ENCODE assay signal across 27 mouse cellular contexts in the genomic region with DNA sequence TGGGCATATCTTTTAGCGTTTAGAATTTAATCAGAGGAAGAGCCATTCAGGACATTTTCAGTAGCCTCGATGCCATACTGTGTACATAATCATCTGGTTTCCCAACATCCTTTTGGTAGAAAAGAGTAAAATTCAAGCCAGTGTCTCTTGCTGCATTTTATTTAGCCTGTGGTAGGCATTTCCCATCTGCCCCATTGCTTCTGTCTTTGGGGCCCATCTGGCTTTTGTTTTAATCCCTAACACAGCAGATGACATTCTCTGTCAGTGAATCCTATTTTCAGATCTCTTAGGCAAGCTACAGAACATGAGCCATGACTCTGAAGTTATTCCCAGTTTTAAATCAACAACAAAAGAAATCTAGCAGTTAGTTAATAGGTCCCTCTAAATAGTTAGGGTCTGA. TPM values are rescaled to one million over a fixed set of nuclear protein-coding genes. Genes with fewer than 3 reads are reported as not detected.
DNase-seq lines count a peak whose midpoint lies in the region; TF ChIP-seq lines count a peak whose summit lies in the region.
"Had no signal": no experiment of that assay in that cellular context is flagged by ENCODE, and none has a peak within 500 bp of the region (broad histone marks: within the 10 kb centered on the region; RNA-seq: fewer than 3 reads in every experiment).

No protein-coding gene starts in this region.

- no peak overlapping the region for H3K4me3 ChIP-seq in layer of hippocampus, adult 2 months
- H3K4me3 ChIP-seq: hindbrain, embryonic 10.5 days; intestine, embryonic 15.5 days; limb, embryonic 13.5 days; liver, embryonic 12.5 days; midbrain, embryonic 12.5 days had no signal

- intact Hi-C loops in left cerebral cortex, postnatal 4 days (cut with DNase I), result no loop called here
- intact Hi-C loops in heart, postnatal 36 days (cut with DNase I), result no loop called here

- TF ChIP-seq CTCF in layer of hippocampus, adult 2 months (conservative IDR thresholded peaks at IDR 0.05), result no peak

- peak; percentile 34 for DNase-seq in left cerebral cortex, adult 11 months (ENCODE audit: low spot score)
- no peak for DNase-seq in left cerebral cortex, postnatal 4 days
- peak; percentile 74 to 84 for DNase-seq in layer of hippocampus, adult 2 months (ENCODE audit: low spot score in 2 of 2)
- peak; percentile 15 to 84 for DNase-seq in layer of hippocampus, postnatal 14 days (ENCODE audit: low spot score in 2 of 2)
- peak; percentile 72 for DNase-seq in telencephalon, adult 2 months (ENCODE audit: low read depth, low spot score)
- no peak for DNase-seq in urinary bladder, postnatal 36 days (ENCODE audit: low spot score in 2 of 2)
- DNase-seq in heart, postnatal 36 days, result no peak
- DNase-seq: adrenal gland, adult 8-10 months; cerebellum, adult 2 months; gastrocnemius, postnatal 10 days; heart, adult 11 months; kidney, adult 9 months; kidney, postnatal 25 days; lung, adult 18-20 months; lung, postnatal 10 days; right cerebral cortex, postnatal 25 days; thymus, adult 18-20 months; thymus, postnatal 36 days had no signal

- H3K27ac ChIP-seq in layer of hippocampus, adult 2 months, result peak overlapping the region; percentile 84
- H3K27ac ChIP-seq: hindbrain, embryonic 10.5 days; intestine, embryonic 15.5 days; limb, embryonic 13.5 days; liver, embryonic 12.5 days; midbrain, embryonic 12.5 days had no signal

RNA-seq across cellular contexts. Expression of a gene that starts 22.7 kb away (rescaled TPM):
- not detected for total RNA-seq in left cerebral cortex, postnatal 4 days (2021)
- not detected for total RNA-seq in layer of hippocampus, adult 2 months (2021)
- not detected for total RNA-seq in layer of hippocampus, postnatal 14 days (2021)
- not detected for total RNA-seq in heart, postnatal 36 days (2021)
- total RNA-seq: adrenal gland, adult 8-10 months; gastrocnemius, postnatal 10 days; left cerebral cortex, postnatal 10 days; megakaryocyte, adult 5-6 weeks; MEL; monocyte, adult 5-6 weeks had no signal

RNA-seq across cellular contexts. Expression of a gene that starts 32.3 kb away (rescaled TPM):
- 10 to 100 TPM; 13.8 to 14.7 TPM for total RNA-seq in left cerebral cortex, postnatal 4 days (2021)
- total RNA-seq in layer of hippocampus, adult 2 months (2021), result 10 to 100 TPM; 70.2 to 79.1 TPM
- 10 to 100 TPM; 44.7 to 51.4 TPM for total RNA-seq in layer of hippocampus, postnatal 14 days (2021)
- 1 to 10 TPM; 3.9 to 4.1 TPM for total RNA-seq in heart, postnatal 36 days (2021)

Comparison
In these comparisons a context has a peak if more than half of its experiments do, and no peak if none do; other contexts are left out.
1. DNase-seq: peak in left cerebral cortex, adult 11 months (single experiment), layer of hippocampus, adult 2 months (2 of 2), layer of hippocampus, postnatal 14 days (2 of 2) and telencephalon, adult 2 months (single experiment); none in left cerebral cortex, postnatal 4 days (single experiment), urinary bladder, postnatal 36 days (0 of 2) and heart, postnatal 36 days (0 of 2).